ENCODE assay signal across 23 mouse cellular contexts in genomic region chr5:17770328-17770727, GRCm38 (mm10).
A peak's percentile ranks its signal among the peaks of the same experiment; 100 is the strongest.
DNase-seq lines count a peak whose midpoint lies in the region; ATAC-seq and TF ChIP-seq lines count a peak whose summit lies in the region.
"Had no signal": no experiment of that assay in that cellular context is flagged by ENCODE, and none has a peak within 500 bp of the region (broad histone marks: within the 10 kb centered on the region; RNA-seq: fewer than 3 reads in every experiment).

No protein-coding gene starts in this region.

- H3K4me1 ChIP-seq in MEL (ENCODE audit: control insufficient read depth in 1 of 2, insufficient read depth in 2 of 2, low read length in 2 of 2), result no peaks in the 10 kb centered on the region; a peak in 1 of 4 replicates

- DNase-seq in MEL (ENCODE audit: low read depth, low spot score) (peak; percentile 48), MEL-GATA-1-ER (ENCODE audit: extremely low read depth, low read depth) (peak; percentile 17)
- no peak for DNase-seq in layer of hippocampus, adult 2 months (ENCODE audit: low spot score in 2 of 2)
- DNase-seq in kidney, postnatal 36 days, result no peak
- DNase-seq in cerebellum, adult 11-12 months, result no peak
- DNase-seq: adrenal gland, adult 2 months; adrenal gland, adult 8-10 months; adrenal gland, postnatal 10 days; adrenal gland, postnatal 14 days; adrenal gland, postnatal 25 days; adrenal gland, postnatal 36 days; B cell, adult 2 months; cerebellum, adult 11 months; cerebellum, adult 18-20 months; cerebellum, adult 2 months; cerebellum, adult 8-10 months; cerebellum, adult 9-10 months had no signal

- TF ChIP-seq RAD21 in MEL (IDR thresholded peaks at IDR 0.05; ENCODE audit: low read depth, low read length), result no peak

- no peaks in the 10 kb centered on the region for H3K27me3 ChIP-seq in MEL (ENCODE audit: control insufficient read depth in 1 of 2, insufficient read depth in 2 of 2, low read length in 2 of 2)
- H3K27me3 ChIP-seq: CH12.LX had no signal

- no peaks in the 10 kb centered on the region for H3K36me3 ChIP-seq in MEL (ENCODE audit: control insufficient read depth in 1 of 2, insufficient read depth in 2 of 2, low read length in 2 of 2)
- H3K36me3 ChIP-seq: G1E had no signal

- no peak for TF ChIP-seq POLR2A in MEL (IDR thresholded peaks at IDR 0.05; ENCODE audit: control insufficient read depth in 1 of 2, insufficient read depth in 1 of 2, low read depth in 1 of 2, low read length in 2 of 2, poor library complexity in 1 of 2)

- no peak for TF ChIP-seq CTCF in MEL (IDR thresholded peaks at IDR 0.05 in 2 of 3, conservative IDR thresholded peaks at IDR 0.05 in 1 of 3; ENCODE audit: control insufficient read depth in 1 of 3, insufficient read depth in 1 of 3, low read depth in 2 of 3, low read length in 3 of 3, poor library complexity in 1 of 3, severe bottlenecking in 1 of 3)
- no peak for TF ChIP-seq CTCF in layer of hippocampus, adult 2 months (conservative IDR thresholded peaks at IDR 0.05)

- no peaks in the 10 kb centered on the region for H3K9me3 ChIP-seq in MEL (replicated peaks; ENCODE audit: insufficient read depth, low read length)
- H3K9me3 ChIP-seq: G1E had no signal

- 0 out of 2 replicates have a peak, but pooled peaks have one; percentile 45 for ATAC-seq in common myeloid progenitor, adult 5-6 weeks (replicated peaks; ENCODE audit: low read depth, poor library complexity, severe bottlenecking)
- ATAC-seq: activated CD4-positive, CD25-positive, alpha-beta regulatory T cell, adult 4 months; CD4-positive, CD25-positive, alpha-beta regulatory T cell, adult 4 months; Patski had no signal

- H3K9ac ChIP-seq in MEL (ENCODE audit: control insufficient read depth, low read depth, low read length, poor library complexity, severe bottlenecking), result no peak overlapping the region

- no peak overlapping the region for H3K27ac ChIP-seq in MEL (ENCODE audit: control insufficient read depth, low read depth, low read length)
- no peak overlapping the region for H3K27ac ChIP-seq in layer of hippocampus, adult 2 months

- TF ChIP-seq EP300 in MEL (IDR thresholded peaks at IDR 0.05; ENCODE audit: low read depth in 1 of 2, low read length in 2 of 2), result peak in 1 of 2 experiments; percentile 64; a peak in 2 of 4 replicates

- H3K79me2 ChIP-seq in MEL (ENCODE audit: control insufficient read depth, insufficient read depth, low read length, poor library complexity), result no peaks in the 10 kb centered on the region

- H3K4me3 ChIP-seq in MEL (ENCODE audit: control insufficient read depth in 1 of 2, insufficient read depth in 1 of 2, low read depth in 2 of 2, low read length in 2 of 2), result no peak overlapping the region
- no peak overlapping the region for H3K4me3 ChIP-seq in layer of hippocampus, adult 2 months

TF ChIP-seq in MEL, 35 proteins besides CTCF, POLR2A, EP300 and RAD21:
- peak; percentile 32; the same call in 1 of the 2 replicates for TF ChIP-seq GATA1 (IDR thresholded peaks at IDR 0.05; ENCODE audit: low read depth, low read length)
- TF ChIP-seq TBP (IDR thresholded peaks at IDR 0.05; ENCODE audit: low read depth, low read length), result no peak
- TF ChIP-seq TCF12 (IDR thresholded peaks at IDR 0.05; ENCODE audit: low read depth, low read length), result peak; percentile 47; the same call in 1 of the 2 replicates
- TF ChIP-seq MYC (IDR thresholded peaks at IDR 0.05; ENCODE audit: low read depth, low read length), result no peak
- 0 out of 2 replicates have a peak, but pooled peaks have one; percentile 34 for TF ChIP-seq ETS1 (IDR thresholded peaks at IDR 0.05; ENCODE audit: low read depth, low read length)

Comparison
In these comparisons a context has a peak if more than half of its experiments do, and no peak if none do; other contexts are left out.
1. DNase-seq: peak in MEL (single experiment) and MEL-GATA-1-ER (single experiment); none in layer of hippocampus, adult 2 months (0 of 2), kidney, postnatal 36 days (0 of 2) and cerebellum, adult 11-12 months (single experiment).